Mouse (Mus musculus) stomach, postnatal 0 days (tissue): ENCODE measurements around the gene B3glct.

Source experiments
- CTCF ChIP-seq: IDR thresholded peaks from 2 replicates; pipeline ENCODE4 v1.5.1; 2016; ENCODE audit warnings: antibody characterized with exemption, low read depth, mild to moderate bottlenecking, moderate library complexity
- EP300 ChIP-seq: optimal IDR thresholded peaks from 2 replicates; pipeline ENCODE3; 2016; ENCODE audit warnings: antibody characterized with exemption

DNA sequence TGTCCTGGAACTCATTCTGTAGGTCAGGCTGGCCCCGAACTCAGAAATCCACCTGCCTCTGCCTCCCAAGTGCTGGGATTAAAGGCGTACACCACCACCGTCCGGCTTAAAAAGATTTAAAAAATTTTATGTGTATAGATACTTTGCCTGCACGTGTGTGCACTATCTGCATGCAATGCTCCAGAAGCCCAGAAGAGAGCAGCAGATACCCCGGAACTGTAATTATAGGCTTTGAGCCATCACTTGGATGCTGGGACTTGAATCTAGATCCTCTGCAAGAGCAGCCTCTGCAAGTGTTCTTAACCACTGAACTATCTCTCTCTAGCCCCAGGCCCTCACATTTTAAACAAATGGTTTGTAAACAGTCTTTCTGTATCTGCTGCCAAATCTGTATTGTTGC, 15.1 kb upstream of the B3glct start:
- peak; percentile 27; the same call in 1 of the 2 replicates for TF ChIP-seq CTCF
- TF ChIP-seq EP300, result no peak
